Mouse (Mus musculus): ENCODE data around the gene Immp2l. TPM values are rescaled to one million over a fixed set of nuclear protein-coding genes. Genes with fewer than 3 reads are reported as not detected.

Immp2l gene
- polyA plus RNA-seq, 1 experiment from 2014 or later: 7.0 TPM

GRCm38 (mm10) chr12:41427464-41427863 lies 403.6 kb downstream of the Immp2l start:
- no peaks in the 10 kb centered on the region for H3K36me3 ChIP-seq (ENCODE audit: insufficient read depth, low read length)
- H3K4me2 ChIP-seq (replicated peaks; ENCODE audit: low read depth, low read length): no peak overlapping the region
- ATAC-seq (ENCODE audit: low FRiP score, low TSS enrichment): no peak
- 70% methylated on average over 5 of the region's 5 CpGs for WGBS
- H3K4me1 ChIP-seq (ENCODE audit: insufficient read depth, low read length): no peaks in the 10 kb centered on the region
- H3K27ac ChIP-seq (ENCODE audit: low read length): no peak overlapping the region
- H3K27me3 ChIP-seq (ENCODE audit: insufficient read depth, low read length): no peaks in the 10 kb centered on the region
- no peak overlapping the region for H3K9ac ChIP-seq (replicated peaks; ENCODE audit: low read length)
- no peaks in the 10 kb centered on the region for H3K9me3 ChIP-seq (ENCODE audit: low read length)
- no peak overlapping the region for H3K4me3 ChIP-seq (ENCODE audit: low read length)

- Histone ChIP-seq H3K4me3 (ENCODE audit: low read length) (no peak overlapping the region), H3K4me1 (ENCODE audit: insufficient read depth, low read length) (no peaks in the 10 kb centered on the region), H3K27me3 (ENCODE audit: insufficient read depth, low read length) (no peaks in the 10 kb centered on the region), H3K4me2 (replicated peaks; ENCODE audit: low read depth, low read length) (no peak overlapping the region), H3K27ac (ENCODE audit: low read length) (no peak overlapping the region), H3K9ac (replicated peaks; ENCODE audit: low read length) (no peak overlapping the region), H3K9me3 (ENCODE audit: low read length) (no peaks in the 10 kb centered on the region), H3K36me3 (ENCODE audit: insufficient read depth, low read length) (no peaks in the 10 kb centered on the region)
- no peak for ATAC-seq (ENCODE audit: low FRiP score, low TSS enrichment)
These were observed 404.9 kb downstream of the Immp2l start for GRCm38 (mm10) chr12:41428806-41429205.

- WGBS: 81% methylated on average over 5 of the region's 5 CpGs
- Histone ChIP-seq H3K4me2 (replicated peaks; ENCODE audit: low read depth, low read length) (no peak overlapping the region), H3K27me3 (ENCODE audit: insufficient read depth, low read length) (no peaks in the 10 kb centered on the region), H3K4me1 (ENCODE audit: insufficient read depth, low read length) (no peaks in the 10 kb centered on the region), H3K9ac (replicated peaks; ENCODE audit: low read length) (no peak overlapping the region), H3K27ac (ENCODE audit: low read length) (no peak overlapping the region), H3K36me3 (ENCODE audit: insufficient read depth, low read length) (no peaks in the 10 kb centered on the region), H3K4me3 (ENCODE audit: low read length) (no peak overlapping the region), H3K9me3 (ENCODE audit: low read length) (no peaks in the 10 kb centered on the region)
- no peak for ATAC-seq (ENCODE audit: low FRiP score, low TSS enrichment)
These were observed 412.5 kb downstream of the Immp2l start for GRCm38 (mm10) chr12:41436206-41436985.

DNA sequence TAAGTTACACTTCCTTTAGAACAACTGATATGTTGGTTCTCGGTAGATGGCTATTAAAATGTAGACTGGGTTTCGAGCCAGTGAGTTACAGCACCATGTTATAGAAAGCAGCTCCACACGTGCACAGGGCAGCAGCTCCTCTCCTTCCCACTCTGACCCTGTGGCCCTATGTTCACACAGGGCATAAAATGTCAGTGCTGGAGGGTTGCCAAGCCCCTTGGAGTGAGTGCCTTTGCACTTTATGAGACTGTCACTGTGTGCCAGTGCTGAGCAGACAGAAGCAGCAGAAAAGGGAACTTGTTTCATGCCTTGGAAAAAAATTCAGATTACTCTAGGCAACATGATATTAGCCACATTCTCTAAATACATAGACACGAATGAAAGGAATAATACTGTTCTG lies 414.6 kb downstream of the Immp2l start:
- Histone ChIP-seq H3K4me2 (replicated peaks; ENCODE audit: low read depth, low read length) (no peak overlapping the region), H3K9ac (replicated peaks; ENCODE audit: low read length) (no peak overlapping the region), H3K36me3 (ENCODE audit: insufficient read depth, low read length) (no peaks in the 10 kb centered on the region), H3K9me3 (ENCODE audit: low read length) (no peaks in the 10 kb centered on the region), H3K27me3 (ENCODE audit: insufficient read depth, low read length) (no peaks in the 10 kb centered on the region), H3K4me3 (ENCODE audit: low read length) (no peak overlapping the region), H3K27ac (ENCODE audit: low read length) (no peak overlapping the region), H3K4me1 (ENCODE audit: insufficient read depth, low read length) (no peaks in the 10 kb centered on the region)
- 18% methylated on average over 4 of the region's 4 CpGs for WGBS
- ATAC-seq (ENCODE audit: low FRiP score, low TSS enrichment): peak; percentile 91

- no peaks in the 10 kb centered on the region for H3K4me1 ChIP-seq (ENCODE audit: insufficient read depth, low read length)
- no peaks in the 10 kb centered on the region for H3K36me3 ChIP-seq (ENCODE audit: insufficient read depth, low read length)
- WGBS: 91% methylated on average over 3 of the region's 3 CpGs
- no peak overlapping the region for H3K27ac ChIP-seq (ENCODE audit: low read length)
- no peak overlapping the region for H3K4me3 ChIP-seq (ENCODE audit: low read length)
- H3K4me2 ChIP-seq (replicated peaks; ENCODE audit: low read depth, low read length): no peak overlapping the region
- no peaks in the 10 kb centered on the region for H3K27me3 ChIP-seq (ENCODE audit: insufficient read depth, low read length)
- H3K9ac ChIP-seq (replicated peaks; ENCODE audit: low read length): no peak overlapping the region
- no peaks in the 10 kb centered on the region for H3K9me3 ChIP-seq (ENCODE audit: low read length)
- ATAC-seq (ENCODE audit: low FRiP score, low TSS enrichment): no peak
These were observed 444.6 kb downstream of the Immp2l start for GRCm38 (mm10) chr12:41468374-41468991.

DNA sequence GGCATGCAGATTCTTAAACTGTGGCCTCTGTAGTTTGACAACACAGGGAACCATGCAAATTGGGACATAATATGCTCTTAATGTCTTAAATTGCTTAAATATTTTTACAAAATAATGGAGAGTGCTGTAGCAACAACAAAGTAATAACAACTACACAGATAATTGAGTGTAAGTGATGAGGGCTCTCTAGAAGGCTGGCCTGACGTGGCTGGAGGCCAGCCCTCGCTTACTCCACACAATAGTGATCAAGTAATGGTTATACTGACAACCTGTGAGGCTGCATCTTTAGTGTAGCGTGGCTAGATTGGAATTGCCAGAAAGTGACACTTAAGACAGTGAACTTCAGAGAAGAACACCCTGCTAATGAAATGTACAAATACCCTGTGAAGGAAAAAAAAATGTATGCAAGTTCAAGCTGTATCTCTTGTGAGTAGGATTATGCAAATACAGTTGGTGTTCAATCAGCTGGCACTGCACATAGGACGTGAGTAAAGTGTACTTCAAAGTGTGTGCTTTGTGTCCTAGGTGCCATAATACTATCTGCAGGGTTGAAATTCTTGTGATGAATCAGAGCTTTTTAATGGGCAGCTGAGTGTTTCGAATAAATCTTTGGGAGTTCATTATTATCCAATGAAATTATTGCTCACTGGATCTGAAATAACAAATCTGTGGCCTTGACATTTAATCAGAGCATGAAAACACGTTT lies 445.4 kb downstream of the Immp2l start:
- no peaks in the 10 kb centered on the region for H3K9me3 ChIP-seq (ENCODE audit: low read length)
- WGBS: 78% methylated on average over 6 of the region's 6 CpGs
- H3K9ac ChIP-seq (replicated peaks; ENCODE audit: low read length): no peak overlapping the region
- H3K27me3 ChIP-seq (ENCODE audit: insufficient read depth, low read length): no peaks in the 10 kb centered on the region
- no peak overlapping the region for H3K4me3 ChIP-seq (ENCODE audit: low read length)
- H3K4me2 ChIP-seq (replicated peaks; ENCODE audit: low read depth, low read length): no peak overlapping the region
- H3K27ac ChIP-seq (ENCODE audit: low read length): no peak overlapping the region
- no peaks in the 10 kb centered on the region for H3K36me3 ChIP-seq (ENCODE audit: insufficient read depth, low read length)
- H3K4me1 ChIP-seq (ENCODE audit: insufficient read depth, low read length): no peaks in the 10 kb centered on the region
- ATAC-seq (ENCODE audit: low FRiP score, low TSS enrichment): no peak

DNA sequence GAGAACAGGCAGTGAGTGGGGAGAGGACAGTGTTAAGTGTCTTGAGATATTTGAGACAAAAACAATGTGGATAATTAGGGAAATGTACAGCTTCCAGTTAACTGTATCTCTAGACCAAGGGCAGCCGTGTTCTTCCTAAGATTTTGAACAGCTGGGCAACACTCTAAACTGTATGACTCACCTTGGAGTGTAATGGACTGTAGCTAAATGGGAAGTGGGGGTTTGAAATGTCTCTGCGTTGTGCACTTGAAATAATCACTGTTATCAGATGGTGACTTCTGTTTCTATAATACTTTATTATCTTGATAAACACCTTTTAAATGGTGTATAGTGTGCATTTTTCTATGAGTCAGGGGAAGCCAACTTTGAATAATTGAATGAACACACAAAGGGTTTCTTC lies 457.6 kb downstream of the Immp2l start:
- no peak for ATAC-seq (ENCODE audit: low FRiP score, low TSS enrichment)
- Histone ChIP-seq H3K9me3 (ENCODE audit: low read length) (no peaks in the 10 kb centered on the region), H3K4me1 (ENCODE audit: insufficient read depth, low read length) (peaks cover 23% of the 10 kb centered on the region; the same call in 1 of the 2 replicates), H3K27me3 (ENCODE audit: insufficient read depth, low read length) (no peaks in the 10 kb centered on the region), H3K4me3 (ENCODE audit: low read length) (no peak overlapping the region), H3K9ac (replicated peaks; ENCODE audit: low read length) (no peak overlapping the region), H3K4me2 (replicated peaks; ENCODE audit: low read depth, low read length) (no peak overlapping the region), H3K27ac (ENCODE audit: low read length) (no peak overlapping the region), H3K36me3 (ENCODE audit: insufficient read depth, low read length) (no peaks in the 10 kb centered on the region)
- WGBS: 45% methylated on average over 2 of the region's 2 CpGs

DNA sequence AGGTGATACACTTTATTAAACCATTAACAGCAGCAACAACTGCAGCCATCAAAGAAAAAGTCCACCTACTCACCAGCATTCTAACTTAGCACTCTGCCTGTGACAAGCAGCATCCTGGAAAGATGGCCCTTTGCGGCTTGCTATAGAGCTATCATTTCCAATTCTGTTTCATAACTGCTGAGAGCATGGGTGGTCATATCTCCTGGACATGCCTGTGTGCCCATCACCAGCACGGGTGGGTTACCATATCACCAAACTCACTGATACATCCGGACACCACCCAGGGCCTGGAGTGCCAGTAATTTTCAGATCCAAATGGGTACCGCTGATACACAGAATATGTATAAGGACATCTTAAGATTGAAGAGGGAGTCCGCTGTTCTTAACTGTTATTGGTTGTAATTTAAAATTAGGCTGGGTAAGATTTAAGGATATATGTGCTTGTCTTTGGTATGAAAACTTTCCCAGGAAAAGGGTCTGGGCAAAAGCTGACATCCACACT lies 459.3 kb downstream of the Immp2l start:
- no peak overlapping the region for H3K27ac ChIP-seq (ENCODE audit: low read length)
- WGBS: 80% methylated on average over 5 of the region's 5 CpGs
- H3K9me3 ChIP-seq (ENCODE audit: low read length): no peaks in the 10 kb centered on the region
- peak overlapping the region; percentile 65 for H3K4me2 ChIP-seq (replicated peaks; ENCODE audit: low read depth, low read length)
- H3K27me3 ChIP-seq (ENCODE audit: insufficient read depth, low read length): no peaks in the 10 kb centered on the region
- peak overlapping the region; percentile 46 for H3K4me3 ChIP-seq (ENCODE audit: low read length)
- H3K4me1 ChIP-seq (ENCODE audit: insufficient read depth, low read length): peaks cover 23% of the 10 kb centered on the region; the same call in 1 of the 2 replicates
- no peak for ATAC-seq (ENCODE audit: low FRiP score, low TSS enrichment)
- H3K36me3 ChIP-seq (ENCODE audit: insufficient read depth, low read length): no peaks in the 10 kb centered on the region
- no peak overlapping the region for H3K9ac ChIP-seq (replicated peaks; ENCODE audit: low read length)

DNA sequence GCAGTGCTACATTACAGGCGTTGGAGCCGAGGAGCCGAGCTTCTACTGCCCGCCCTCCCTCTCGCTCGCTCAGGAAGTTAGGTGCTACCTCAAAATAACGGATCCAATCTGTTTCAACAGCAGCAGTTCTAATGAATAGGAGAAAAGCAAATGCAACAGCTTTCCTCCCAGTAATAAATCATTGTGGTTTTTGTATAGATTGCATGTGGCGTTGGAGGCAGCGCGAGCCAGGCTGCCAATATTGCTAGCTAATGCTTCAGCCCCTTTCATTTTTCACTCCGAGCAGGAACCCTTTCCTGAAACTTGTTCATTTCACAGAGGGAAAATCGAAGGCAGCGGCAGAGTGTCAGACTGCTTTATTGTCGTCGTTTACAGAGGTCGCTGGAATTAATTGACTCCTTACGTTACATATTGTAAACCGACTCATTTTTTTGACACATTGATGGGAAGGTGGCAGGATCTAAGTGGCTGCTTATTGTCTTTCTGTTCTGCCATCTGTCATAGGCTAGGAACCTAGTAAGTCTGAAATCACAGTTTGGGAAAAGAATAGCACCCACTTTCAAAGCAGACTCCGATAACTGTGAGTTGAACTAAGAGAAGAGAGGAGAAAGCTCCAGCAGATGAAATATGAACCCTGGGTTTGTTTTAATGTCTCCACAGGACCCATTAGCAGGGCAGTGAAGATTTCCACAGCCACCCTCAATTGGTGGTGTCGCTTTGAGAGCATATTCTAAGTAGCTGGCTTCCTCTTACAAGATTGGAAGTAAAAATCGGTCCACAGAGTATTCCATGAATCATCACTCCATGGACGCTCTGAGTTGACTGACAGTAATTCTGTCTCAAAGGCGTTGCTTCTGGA lies 459.9 kb downstream of the Immp2l start:
- Histone ChIP-seq H3K27me3 (ENCODE audit: insufficient read depth, low read length) (no peaks in the 10 kb centered on the region), H3K9ac (replicated peaks; ENCODE audit: low read length) (peak overlapping the region; percentile 33; the same call in 1 of the 2 replicates), H3K27ac (ENCODE audit: low read length) (no peak overlapping the region), H3K4me3 (ENCODE audit: low read length) (peak overlapping the region; percentile 46), H3K4me2 (replicated peaks; ENCODE audit: low read depth, low read length) (peak overlapping the region; percentile 65), H3K9me3 (ENCODE audit: low read length) (no peaks in the 10 kb centered on the region), H3K4me1 (ENCODE audit: insufficient read depth, low read length) (peaks cover 23% of the 10 kb centered on the region; the same call in 1 of the 2 replicates), H3K36me3 (ENCODE audit: insufficient read depth, low read length) (no peaks in the 10 kb centered on the region)
- WGBS: 14% methylated on average over 23 of the region's 23 CpGs
- no peak for ATAC-seq (ENCODE audit: low FRiP score, low TSS enrichment)
